Mouse (Mus musculus) ovary, postnatal 10 days (tissue): Measurements from ENCODE around the gene Chst13.

ENCODE experiments used
- DNase-seq: peaks from one replicate; pipeline ENCODE4 v3.0.0; 2022; ENCODE audit warnings: low spot score

Chst13 gene

GRCm38 (mm10) chr6:90319475-90320191, 5.4 kb downstream of the Chst13 start:
- no peak for DNase-seq

GRCm38 (mm10) chr6:90319019-90319418, 6.0 kb downstream of the Chst13 start:
- DNase-seq: no peak

GRCm38 (mm10) chr6:90317510-90318258, 7.3 kb downstream of the Chst13 start:
- DNase-seq: no peak

- no peak for DNase-seq
Measured at GRCm38 (mm10) chr6:90315961-90316360, 9.0 kb downstream of the Chst13 start.

GRCm38 (mm10) chr6:90308839-90309778, 15.9 kb downstream of the Chst13 start:
- no peak for DNase-seq

GRCm38 (mm10) chr6:90306315-90306975, 18.5 kb downstream of the Chst13 start:
- no peak for DNase-seq

GRCm38 (mm10) chr6:90300919-90301318, 24.1 kb downstream of the Chst13 start, which contains the start of gene BC048671:
BC048671 (plus strand) TSS chr6:90301219.
- no peak for DNase-seq

GRCm38 (mm10) chr6:90288265-90288664, 36.7 kb downstream of the Chst13 start:
- no peak for DNase-seq
